Mouse (Mus musculus) embryonic fibroblast, embryonic 13.5 days (primary cell): ENCODE results near the gene Mettl24. TPM values are rescaled to one million over a fixed set of nuclear protein-coding genes. Genes with fewer than 3 reads are reported as not detected.

ENCODE experiments used
- H3K27ac ChIP-seq: 2 replicates; pipeline ENCODE4 v1.5.1; 2012; ENCODE audit warnings: low read length, control low read depth, inconsistent platforms; ENCODE audit not compliant: insufficient read depth
- H3K4me1 ChIP-seq: 2 replicates; pipeline ENCODE4 v1.6.1; 2011; ENCODE audit warnings: low read length; ENCODE audit not compliant: control insufficient read depth, insufficient read depth
- H3K4me3 ChIP-seq: 2 replicates; pipeline ENCODE4 v1.5.1; 2011; ENCODE audit warnings: mild to moderate bottlenecking, control low read depth, low read length; ENCODE audit not compliant: insufficient read depth
- CTCF ChIP-seq: IDR thresholded peaks from 2 replicates; pipeline ENCODE4 v1.5.1; 2011; ENCODE audit warnings: mild to moderate bottlenecking, control low read depth, low read length, moderate library complexity, borderline replicate concordance; ENCODE audit not compliant: insufficient read depth
- POLR2A ChIP-seq: IDR thresholded peaks from 2 replicates; pipeline ENCODE4 v1.6.1; 2011; ENCODE audit warnings: low read depth, mild to moderate bottlenecking, control low read depth, low read length, moderate library complexity
- polyA plus RNA-seq: library from polyadenylated mRNA; stranded (reverse); fragments of >200 nt; gene quantifications from 2 replicates; pipeline ENCODE4 v1.2.4, GENCODE M21; 2011; ENCODE audit warnings: low read depth; ENCODE audit not compliant: missing spikeins, insufficient read length

Mettl24 gene
- polyA plus RNA-seq, 1 experiment, result 0.68 TPM

DNA sequence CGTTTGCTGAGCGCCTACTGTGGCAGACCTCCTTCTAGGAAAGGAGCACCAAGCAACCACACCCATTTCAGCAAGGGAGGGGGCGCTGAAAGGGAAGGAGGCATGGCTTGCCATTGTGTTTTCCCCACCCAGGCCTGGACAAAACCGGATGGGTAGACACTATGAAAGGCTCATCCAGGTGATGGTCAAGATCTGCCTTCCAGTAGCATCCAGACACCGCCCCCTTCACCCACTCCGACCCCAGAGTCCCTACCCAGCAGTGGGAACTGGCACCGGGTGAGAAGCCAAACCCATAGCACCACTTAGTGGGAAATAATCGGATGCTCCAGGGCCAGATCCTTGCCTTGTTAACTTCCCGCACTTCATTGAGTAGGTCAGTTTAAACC, 779 bp downstream of the Mettl24 start:
- Histone ChIP-seq H3K4me1 (peaks cover 14% of the 10 kb centered on the region), H3K4me3 (no peak overlapping the region), H3K27ac (no peak overlapping the region)
- TF ChIP-seq CTCF, result no peak
- no peak for TF ChIP-seq POLR2A

DNA sequence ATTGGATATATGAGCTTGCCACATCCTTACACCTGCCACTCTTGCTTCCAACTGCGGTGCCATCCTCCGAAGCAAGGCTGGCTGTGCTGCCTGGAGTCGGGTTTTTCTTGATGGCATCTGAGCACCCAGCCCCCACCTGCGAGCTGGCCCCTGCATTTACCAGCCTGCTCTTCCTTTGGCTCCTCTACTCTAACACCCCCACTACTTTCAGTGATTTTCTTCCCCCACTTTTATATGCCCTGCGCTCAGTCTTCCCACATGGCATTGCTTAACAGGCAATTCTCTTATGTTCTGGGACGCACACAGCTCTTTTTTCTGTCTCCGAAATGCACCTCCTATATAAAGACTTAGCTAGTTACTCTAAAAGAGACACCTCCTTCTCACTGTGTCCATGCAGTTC, 1.2 kb downstream of the Mettl24 start:
- H3K27ac ChIP-seq, result no peak overlapping the region
- TF ChIP-seq POLR2A, result no peak
- H3K4me1 ChIP-seq, result peaks cover 14% of the 10 kb centered on the region
- H3K4me3 ChIP-seq, result no peak overlapping the region

DNA sequence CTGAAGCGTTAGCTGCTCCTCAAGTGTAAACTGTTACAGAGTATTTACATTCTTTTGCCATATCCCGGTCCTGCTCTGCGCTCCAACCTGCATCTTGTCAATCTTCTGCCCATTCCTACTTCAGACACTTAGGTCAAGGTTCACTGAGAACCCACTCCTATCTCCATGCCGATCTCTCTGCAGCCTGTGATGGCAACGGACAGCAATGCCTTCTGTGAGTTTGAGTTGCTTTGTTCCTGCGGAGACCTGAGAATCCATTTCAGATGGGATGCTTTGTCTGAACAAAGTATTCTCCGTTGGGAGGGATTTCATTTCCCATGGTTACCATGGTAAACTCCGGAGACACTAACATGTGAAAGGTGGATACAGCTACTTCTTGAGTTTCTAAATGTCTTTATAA, 2.6 kb downstream of the Mettl24 start:
- Histone ChIP-seq H3K4me3 (no peak overlapping the region), H3K4me1 (peaks cover 14% of the 10 kb centered on the region), H3K27ac (no peak overlapping the region)
- TF ChIP-seq POLR2A, result no peak
- no peak for TF ChIP-seq CTCF

- TF ChIP-seq CTCF (no peak), POLR2A (no peak)
- H3K4me1 ChIP-seq, result peaks cover 14% of the 10 kb centered on the region
- no peak overlapping the region for H3K4me3 ChIP-seq
These were observed 3.9 kb downstream of the Mettl24 start for GRCm38 (mm10) chr10:40686976-40687375.

DNA sequence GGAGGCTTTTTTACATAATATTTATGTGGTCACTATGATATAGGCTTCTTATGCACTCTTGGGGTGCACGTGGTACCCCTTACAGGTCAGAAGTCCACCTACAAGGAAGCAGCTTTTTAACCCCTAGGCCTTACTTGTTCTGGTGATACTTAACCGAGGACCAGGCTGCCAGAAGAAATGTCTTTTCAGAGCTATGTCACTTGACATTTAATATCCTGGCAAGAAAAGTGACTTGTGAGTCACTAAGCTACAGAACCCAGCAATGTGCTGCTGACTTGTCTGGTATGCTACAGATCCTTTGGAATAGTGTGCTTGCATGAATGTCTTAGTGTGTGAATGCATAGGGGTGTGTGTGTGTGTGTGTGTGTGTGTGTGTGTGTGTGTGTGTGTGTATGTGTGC, 4.3 kb downstream of the Mettl24 start:
- TF ChIP-seq POLR2A (no peak), CTCF (no peak)
- Histone ChIP-seq H3K4me1 (peaks cover 14% of the 10 kb centered on the region), H3K4me3 (no peak overlapping the region), H3K27ac (peak overlapping the region; percentile 55)

More at GRCm38 (mm10) chr10:40686976-40687375, 3.9 kb downstream of the Mettl24 start:
- peak overlapping the region; percentile 55 for H3K27ac ChIP-seq

DNA sequence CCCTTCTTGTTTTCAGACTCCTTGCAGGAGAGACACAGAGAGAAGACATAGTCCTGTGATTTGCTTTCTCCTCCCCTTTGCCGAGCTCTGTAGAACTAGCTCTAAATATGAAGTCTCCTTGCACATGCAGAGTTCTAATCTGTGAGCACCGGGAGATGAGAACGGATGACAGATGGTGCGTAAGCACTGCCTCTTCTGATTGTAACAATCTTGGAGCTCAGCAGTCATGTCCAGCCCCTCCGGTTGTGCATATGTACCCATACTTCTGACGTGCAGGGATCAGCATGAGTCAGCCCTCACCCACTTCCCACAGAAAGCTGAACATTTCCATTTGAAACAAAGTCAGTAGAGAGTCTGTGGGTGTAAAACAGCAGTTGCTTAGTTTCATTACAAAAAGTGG, 5.2 kb downstream of the Mettl24 start:
- no peak for TF ChIP-seq CTCF
- no peak for TF ChIP-seq POLR2A
- Histone ChIP-seq H3K4me3 (no peak overlapping the region), H3K4me1 (peaks cover 14% of the 10 kb centered on the region), H3K27ac (0 out of 2 replicates have a peak overlapping the region, but pooled peaks have one; percentile 16)

DNA sequence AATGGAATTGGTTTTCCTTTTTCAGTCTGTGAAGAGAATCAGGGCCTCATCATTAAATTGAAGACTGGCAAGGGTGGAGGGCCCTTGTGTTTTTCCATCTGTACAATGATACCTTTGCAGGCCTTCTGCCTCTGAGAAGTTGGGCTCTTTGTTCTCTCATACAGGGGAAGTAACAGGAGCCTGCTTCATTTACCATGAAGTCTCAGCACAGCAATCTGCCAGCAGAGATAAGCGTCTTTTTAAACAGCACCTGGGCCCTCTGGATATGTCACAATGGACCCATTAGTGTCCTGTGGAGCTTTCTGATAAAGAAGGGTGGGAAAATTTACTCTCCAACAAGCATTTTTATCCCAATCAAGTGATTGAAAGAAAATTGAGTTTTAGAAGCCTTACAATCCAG, 5.8 kb downstream of the Mettl24 start:
- no peak overlapping the region for H3K4me3 ChIP-seq
- no peak for TF ChIP-seq CTCF
- no peak for TF ChIP-seq POLR2A
- peak overlapping the region; percentile 49; the same call in 1 of the 2 replicates for H3K27ac ChIP-seq

GRCm38 (mm10) chr10:40698652-40699051, 15.6 kb downstream of the Mettl24 start:
- Histone ChIP-seq H3K4me3 (no peak overlapping the region), H3K27ac (no peak overlapping the region), H3K4me1 (no peaks in the 10 kb centered on the region)
- TF ChIP-seq POLR2A, result no peak
- TF ChIP-seq CTCF, result no peak

More for the DNA sequence above, 5.8 kb downstream of the Mettl24 start:
- H3K4me1 ChIP-seq, result peaks cover 14% of the 10 kb centered on the region

DNA sequence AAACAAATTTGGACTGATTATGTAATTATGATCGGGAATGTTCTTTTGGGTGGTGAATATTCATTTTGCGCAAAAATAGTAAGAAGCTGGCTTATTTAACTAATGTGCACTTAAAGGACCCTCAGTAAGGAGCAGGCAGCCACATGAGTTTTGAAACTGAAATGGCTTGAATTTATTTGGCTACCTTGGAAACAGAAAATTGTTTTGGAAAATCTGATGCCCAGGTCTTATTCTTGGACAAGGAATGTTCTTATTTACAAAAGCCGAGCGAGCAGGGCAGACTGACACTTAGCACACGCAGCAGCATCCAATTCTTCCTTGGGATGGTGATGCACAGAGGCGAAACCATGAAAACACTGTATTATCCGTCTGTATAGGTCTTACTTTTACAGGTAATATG, 28.0 kb downstream of the Mettl24 start:
- H3K4me1 ChIP-seq, result no peaks in the 10 kb centered on the region
- H3K27ac ChIP-seq, result no peak overlapping the region
- no peak overlapping the region for H3K4me3 ChIP-seq
- TF ChIP-seq CTCF (no peak), POLR2A (no peak)

- no peak overlapping the region for H3K27ac ChIP-seq
These were observed 30.0 kb downstream of the Mettl24 start for GRCm38 (mm10) chr10:40713018-40713608.

More at GRCm38 (mm10) chr10:40713018-40713608, 30.0 kb downstream of the Mettl24 start:
- Histone ChIP-seq H3K4me3 (no peak overlapping the region), H3K4me1 (no peaks in the 10 kb centered on the region)
- TF ChIP-seq POLR2A, result no peak
- no peak for TF ChIP-seq CTCF
